Mouse (Mus musculus): ENCODE measurements around the gene Slc25a14.

DNA sequence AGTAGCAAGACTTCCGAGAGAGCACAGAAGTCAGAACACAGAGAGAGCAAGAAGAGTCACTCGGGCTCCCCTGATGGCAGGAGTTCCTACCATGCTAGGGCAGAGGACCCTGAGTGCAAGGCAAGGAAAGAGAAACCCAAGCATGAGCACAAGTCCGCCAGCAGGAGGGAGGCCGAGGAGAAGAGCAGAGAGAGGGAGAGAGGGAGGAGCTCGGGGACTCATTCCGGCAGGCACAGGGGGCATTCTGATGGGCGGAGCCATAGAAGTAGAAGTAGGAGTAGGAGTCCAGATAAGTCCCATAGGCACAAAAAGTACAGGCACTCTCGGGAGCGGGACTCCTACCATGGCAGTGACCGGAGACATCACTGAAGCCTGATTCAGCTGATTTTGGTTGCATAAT, 86.5 kb downstream of the Slc25a14 start:
- TF ChIP-seq GATA1 (IDR thresholded peaks at IDR 0.05; ENCODE audit: low read length) (no peak), TAL1 (IDR thresholded peaks at IDR 0.05; ENCODE audit: low read length) (no peak)
